ENCODE assay signal across 8 mouse cellular contexts in genomic region chr8:70862824-70863641, GRCm38 (mm10). TPM values are rescaled to one million over a fixed set of nuclear protein-coding genes. Genes with fewer than 3 reads are reported as not detected.
A peak's percentile ranks its signal among the peaks of the same experiment; 100 is the strongest.
DNase-seq lines count a peak whose midpoint lies in the region; ATAC-seq and TF ChIP-seq lines count a peak whose summit lies in the region.

TSS of gene Kcnn1 (minus strand) at chr8:70863258.

- ATAC-seq in forebrain, embryonic 12.5 days (ENCODE audit: low FRiP score): no peak
- no peak for ATAC-seq in hindbrain, postnatal 0 days
- ATAC-seq in liver, postnatal 0 days: no peak

- H3K27ac ChIP-seq in ES-Bruce4 (ENCODE audit: insufficient read depth, low read length): no peak within 1 kb of the TSS
- H3K27ac ChIP-seq in forebrain, embryonic 12.5 days: peak within 1 kb of the TSS; percentile 97
- H3K27ac ChIP-seq in hindbrain, postnatal 0 days: no peak within 1 kb of the TSS
- H3K27ac ChIP-seq in liver, postnatal 0 days (ENCODE audit: low read depth): no peak within 1 kb of the TSS

- peak within 1 kb of the TSS; percentile 41 for H3K9ac ChIP-seq in ES-Bruce4 (ENCODE audit: low read depth, poor library complexity, severe bottlenecking)
- peak within 1 kb of the TSS; percentile 74 for H3K9ac ChIP-seq in forebrain, embryonic 12.5 days
- peak within 1 kb of the TSS; percentile 56 for H3K9ac ChIP-seq in hindbrain, postnatal 0 days (replicated peaks; ENCODE audit: low read length)
- H3K9ac ChIP-seq in liver, postnatal 0 days (replicated peaks): no peak within 1 kb of the TSS

- peak within 1 kb of the TSS; percentile 38 for H3K4me3 ChIP-seq in ES-Bruce4 (ENCODE audit: low read depth, low read length)
- peak within 1 kb of the TSS; percentile 58 for H3K4me3 ChIP-seq in forebrain, embryonic 12.5 days (replicated peaks)
- peak within 1 kb of the TSS; percentile 44 for H3K4me3 ChIP-seq in hindbrain, postnatal 0 days (ENCODE audit: low read length)
- H3K4me3 ChIP-seq in liver, postnatal 0 days (ENCODE audit: low read depth, low read length): peak within 1 kb of the TSS; percentile 64

- TF ChIP-seq CTCF in ES-Bruce4 (IDR thresholded peaks at IDR 0.05; ENCODE audit: low read depth, low read length): no peak
- peak; percentile 54 for TF ChIP-seq CTCF in hindbrain, postnatal 0 days (IDR thresholded peaks at IDR 0.05; ENCODE audit: low read depth)
- TF ChIP-seq CTCF in liver, postnatal 0 days (IDR thresholded peaks at IDR 0.05; ENCODE audit: low read depth): peak; percentile 39

- H3K4me1 ChIP-seq in ES-Bruce4 (ENCODE audit: control insufficient read depth, insufficient read depth, low read length): peaks cover 3% of the 10 kb centered on the region
- H3K4me1 ChIP-seq in forebrain, embryonic 12.5 days: peaks cover 66% of the 10 kb centered on the region
- peaks cover 18% of the 10 kb centered on the region for H3K4me1 ChIP-seq in hindbrain, postnatal 0 days (ENCODE audit: insufficient read depth, low read length)
- H3K4me1 ChIP-seq in liver, postnatal 0 days (ENCODE audit: insufficient read depth): peaks cover 37% of the 10 kb centered on the region

- under 1% methylated on average over 55 of the region's 55 CpGs for WGBS in forebrain, embryonic 12.5 days
- WGBS in hindbrain, postnatal 0 days: under 1% methylated on average over 55 of the region's 55 CpGs
- under 1% methylated on average over 55 of the region's 55 CpGs for WGBS in liver, postnatal 0 days (ENCODE audit: insufficient replicate concordance)

- intact Hi-C loops in heart, postnatal 25 days (cut with DNase I): no loop called here

- 0 out of 2 replicates have a peak, but pooled peaks have one; percentile 3 for TF ChIP-seq EP300 in ES-Bruce4 (IDR thresholded peaks at IDR 0.05; ENCODE audit: insufficient read depth, low read depth, low read length)
- TF ChIP-seq EP300 in liver, postnatal 0 days (IDR thresholded peaks at IDR 0.05; ENCODE audit: low read depth): no peak

- H3K36me3 ChIP-seq in ES-Bruce4 (ENCODE audit: control insufficient read depth, insufficient read depth, low read length, poor library complexity, severe bottlenecking): no peaks in the 10 kb centered on the region; the same call in 1 of the 2 replicates
- H3K36me3 ChIP-seq in forebrain, embryonic 12.5 days (replicated peaks): peaks cover 6% of the 10 kb centered on the region
- no peaks in the 10 kb centered on the region for H3K36me3 ChIP-seq in hindbrain, postnatal 0 days (ENCODE audit: insufficient read depth, low read length)
- 0 out of 2 replicates have a peak, but pooled peaks cover 4% of the 10 kb centered on the region for H3K36me3 ChIP-seq in liver, postnatal 0 days (replicated peaks; ENCODE audit: insufficient read depth, low read length)

- H3K27me3 ChIP-seq in ES-Bruce4 (ENCODE audit: control insufficient read depth, insufficient read depth, low read length, poor library complexity, severe bottlenecking): peaks cover 14% of the 10 kb centered on the region
- peaks cover 26% of the 10 kb centered on the region for H3K27me3 ChIP-seq in forebrain, embryonic 12.5 days
- H3K27me3 ChIP-seq in hindbrain, postnatal 0 days (ENCODE audit: insufficient read depth, low read length): no peaks in the 10 kb centered on the region
- peaks cover 42% of the 10 kb centered on the region for H3K27me3 ChIP-seq in liver, postnatal 0 days (ENCODE audit: insufficient read depth, low read length)

- H3K9me3 ChIP-seq in ES-Bruce4 (replicated peaks; ENCODE audit: control insufficient read depth, insufficient read depth, low read length, poor library complexity, severe bottlenecking): no peaks in the 10 kb centered on the region
- H3K9me3 ChIP-seq in forebrain, embryonic 12.5 days: no peaks in the 10 kb centered on the region
- H3K9me3 ChIP-seq in hindbrain, postnatal 0 days (ENCODE audit: low read length): no peaks in the 10 kb centered on the region
- H3K9me3 ChIP-seq in liver, postnatal 0 days (ENCODE audit: low read length): no peaks in the 10 kb centered on the region

- peak within 1 kb of the TSS; percentile 85 for H3K4me2 ChIP-seq in forebrain, embryonic 12.5 days
- H3K4me2 ChIP-seq in hindbrain, postnatal 0 days (ENCODE audit: low read depth, low read length): peak within 1 kb of the TSS; percentile 84
- peak within 1 kb of the TSS; percentile 52 for H3K4me2 ChIP-seq in liver, postnatal 0 days (ENCODE audit: low read depth, low read length)

- TF ChIP-seq POLR2A in ES-Bruce4 (IDR thresholded peaks at IDR 0.05; ENCODE audit: insufficient read depth, low read length): no peak

- peak; percentile 92 for DNase-seq in heart, adult 11 months
- DNase-seq in heart, postnatal 25 days (ENCODE audit: low spot score): no peak
- DNase-seq in hindbrain, postnatal 0 days (ENCODE audit: low spot score): no peak
- peak; percentile 30 for DNase-seq in liver, postnatal 0 days
- DNase-seq in urinary bladder, postnatal 25 days (ENCODE audit: low spot score): no peak
- no peak for DNase-seq in right cerebral cortex, adult 2 months (ENCODE audit: low spot score in 2 of 2)

RNA-seq across cellular contexts. Expression of gene Kcnn1, which starts in this region (rescaled TPM):
- total RNA-seq in heart, postnatal 25 days (2021): 1 to 10 TPM; 8.1 to 8.6 TPM
- 3.2 and 3.5 TPM in 2 replicates for polyA plus RNA-seq in ES-Bruce4 (2011; ENCODE audit: insufficient read depth, insufficient read length, low read depth, missing spikeins)
- polyA plus RNA-seq in forebrain, embryonic 12.5 days (2016; fragmentation: Nextera tagmentation; extraction: Ambion mirVana): 14.4 and 16.3 TPM in 2 replicates
- 29.8 and 33.6 TPM in 2 replicates for total RNA-seq in hindbrain, postnatal 0 days (2014; rRNA removed)
- polyA plus RNA-seq in hindbrain, postnatal 0 days (2015; fragmentation: Nextera tagmentation; extraction: Ambion mirVana): 7.8 and 10.8 TPM in 2 replicates
- 0.19 and 0.45 TPM in 2 replicates for polyA plus RNA-seq in liver, postnatal 0 days (2015; fragmentation: Nextera tagmentation; extraction: Ambion mirVana)

Comparison
In these comparisons a context has a peak if more than half of its experiments do, and no peak if none do; other contexts are left out.
1. Peak in DNase-seq, H3K4me3 ChIP-seq and H3K4me2 ChIP-seq in liver, postnatal 0 days; RNA of the gene not detected or under 1 TPM.